Mouse (Mus musculus): Measurements from ENCODE around the gene Phyh. TPM values are rescaled to one million over a fixed set of nuclear protein-coding genes. Genes with fewer than 3 reads are reported as not detected.

Gene Phyh
- total RNA-seq, 2 experiments from 2014 or later, result 201 to 213 TPM

Other genes with a start within 250 kb of the Phyh start
- 1 to 10 TPM; 1.5 to 2.3 TPM for gene Bend7, start 201.2 kb upstream of the Phyh start, total RNA-seq (2021)
- gene Sephs1, start 37.5 kb upstream of the Phyh start, total RNA-seq (2021), result 10 to 100 TPM; 16.1 to 18.4 TPM
- under 1 TPM in 1 of 2 experiments, not detected in 1; 0.40 TPM for gene Ucma, start 57.1 kb downstream of the Phyh start, total RNA-seq (2021)
- gene Mcm10, start 93.8 kb downstream of the Phyh start, total RNA-seq (2021), result under 1 TPM in 1 of 2 experiments, not detected in 1; 0.05 TPM
- 10 to 100 TPM; 81.4 to 99.0 TPM for gene Optn, start 145.0 kb downstream of the Phyh start, total RNA-seq (2021)
- 1 to 10 TPM; 3.6 to 7.3 TPM for gene Ccdc3, start 218.8 kb downstream of the Phyh start, total RNA-seq (2021)